Mouse (Mus musculus) liver, embryonic 15.5 days (tissue): ENCODE data around the gene Deaf1. TPM values are rescaled to one million over a fixed set of nuclear protein-coding genes. Genes with fewer than 3 reads are reported as not detected.
A peak's percentile ranks its signal among the peaks of the same experiment; 100 is the strongest.

Source experiments
- ATAC-seq: fragments of 200-750 bp; cut with Nextera tagmentation; 2 replicates; pipeline ENCODE4 v1.8.0; 2017; ENCODE audit warnings: moderate number of reproducible peaks, mild to moderate bottlenecking, moderate library complexity; ENCODE audit not compliant: insufficient read depth
- H3K27ac ChIP-seq: fragments of 300-500 bp; sonication (generic); replicated peaks from 2 replicates; pipeline ENCODE4 v1.5.1; 2015; ENCODE audit warnings: mild to moderate bottlenecking, inconsistent platforms
- H3K27me3 ChIP-seq: fragments of 300-500 bp; sonication (generic); 2 replicates; pipeline ENCODE4 v1.6.1; 2015; ENCODE audit warnings: mild to moderate bottlenecking, inconsistent platforms
- H3K36me3 ChIP-seq: fragments of 300-500 bp; sonication (generic); replicated peaks from 2 replicates; pipeline ENCODE4 v1.6.1; 2015; ENCODE audit warnings: moderate library complexity, mild to moderate bottlenecking, inconsistent platforms
- H3K4me1 ChIP-seq: fragments of 300-500 bp; sonication (generic); replicated peaks from 2 replicates; pipeline ENCODE4 v1.6.1; 2015; ENCODE audit warnings: inconsistent platforms
- H3K4me2 ChIP-seq: fragments of 300-500 bp; sonication (generic); 2 replicates; pipeline ENCODE4 v1.6.1; 2015; ENCODE audit warnings: moderate library complexity, mild to moderate bottlenecking, inconsistent platforms
- H3K4me3 ChIP-seq: fragments of 300-500 bp; sonication (generic); replicated peaks from 2 replicates; pipeline ENCODE4 v1.5.1; 2015; ENCODE audit warnings: mild to moderate bottlenecking, inconsistent platforms
- H3K9ac ChIP-seq: fragments of 300-500 bp; sonication (generic); 2 replicates; pipeline ENCODE4 v1.6.1; 2015; ENCODE audit warnings: moderate library complexity, mild to moderate bottlenecking, inconsistent platforms
- H3K9me3 ChIP-seq: fragments of 300-500 bp; sonication (generic); replicated peaks from 2 replicates; pipeline ENCODE4 v1.6.1; 2016; ENCODE audit warnings: inconsistent platforms
- WGBS: fragments of 180-500 bp; shearing (Covaris S2); methylation state at CpG from one replicate; pipeline ENCODE4 v1.1.7; 2015; ENCODE audit warnings: mixed read lengths; ENCODE audit not compliant: insufficient replicate concordance; 5-methylcytosine and 5-hydroxymethylcytosine counted together
- polyA plus RNA-seq: library from polyadenylated mRNA; unstranded; fragments of >200 nt; fragmentation: Nextera tagmentation; extraction: Ambion mirVana; gene quantifications from 2 replicates; pipeline ENCODE4 v1.2.1, GENCODE M21; 2015

Gene Deaf1
- polyA plus RNA-seq, 1 experiment from 2014 or later = 13.4 TPM

DNA sequence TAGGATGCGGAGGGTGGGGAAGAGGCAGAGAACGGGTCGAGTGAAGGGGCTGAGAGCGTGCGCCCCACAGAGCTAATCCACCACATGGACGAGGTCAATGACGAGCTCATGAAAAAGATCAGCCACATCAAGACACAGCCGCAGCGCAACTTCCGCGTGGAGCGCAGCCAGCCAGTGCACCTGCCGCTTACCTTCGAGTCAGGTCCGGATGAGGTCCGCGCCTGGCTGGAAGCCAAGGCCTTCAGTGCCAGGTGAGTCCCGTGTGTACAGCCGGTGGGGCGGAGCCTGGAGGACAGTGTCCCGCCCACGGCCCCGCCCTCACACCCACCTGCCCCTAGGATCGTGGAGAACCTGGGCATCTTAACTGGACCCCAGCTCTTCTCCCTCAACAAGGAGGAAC is 34.0 kb upstream of the Deaf1 start:
- no peak for ATAC-seq

DNA sequence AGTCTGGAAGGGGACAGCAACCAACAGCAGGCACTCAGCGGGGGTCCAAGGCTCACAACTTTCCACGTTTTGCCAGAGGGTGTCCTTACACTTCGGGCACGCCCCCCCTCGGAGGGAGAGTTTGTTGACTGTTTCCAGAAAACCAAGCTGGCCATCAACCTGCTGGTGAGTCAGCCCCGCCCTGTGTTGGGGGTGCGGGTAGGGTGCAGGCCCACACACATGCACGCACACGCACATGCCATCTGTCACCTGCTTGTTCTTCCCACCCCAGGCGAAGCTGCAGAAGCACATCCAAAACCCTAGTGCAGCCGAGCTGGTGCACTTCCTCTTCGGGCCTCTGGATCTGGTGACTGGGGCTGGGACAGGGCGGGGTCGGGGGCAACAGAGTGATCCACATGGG is 29.5 kb upstream of the Deaf1 start:
- Histone ChIP-seq H3K4me2 (no peak overlapping the region), H3K36me3 (0 out of 2 replicates have a peak, but pooled peaks cover 5% of the 10 kb centered on the region), H3K27me3 (peaks cover 45% of the 10 kb centered on the region), H3K9me3 (no peaks in the 10 kb centered on the region), H3K27ac (no peak overlapping the region), H3K4me3 (no peak overlapping the region), H3K4me1 (0 out of 2 replicates have a peak, but pooled peaks cover 6% of the 10 kb centered on the region), H3K9ac (no peak overlapping the region)
- no peak for ATAC-seq
- WGBS = 45% methylated on average over 14 of the region's 14 CpGs

More for the DNA sequence above, 34.0 kb upstream of the Deaf1 start:
- Histone ChIP-seq H3K4me3 (no peak overlapping the region), H3K36me3 (no peaks in the 10 kb centered on the region), H3K9me3 (no peaks in the 10 kb centered on the region), H3K4me2 (no peak overlapping the region), H3K27ac (no peak overlapping the region), H3K27me3 (peaks cover 36% of the 10 kb centered on the region), H3K9ac (no peak overlapping the region), H3K4me1 (peaks cover 39% of the 10 kb centered on the region)
- WGBS = 32% methylated on average over 24 of the region's 24 CpGs

GRCm38 (mm10) chr7:141355626-141356326 is 28.3 kb upstream of the Deaf1 start:
- H3K9me3 ChIP-seq = no peaks in the 10 kb centered on the region
- no peak overlapping the region for H3K27ac ChIP-seq
- WGBS = 52% methylated on average over 12 of the region's 12 CpGs
- peaks cover 35% of the 10 kb centered on the region for H3K27me3 ChIP-seq
- peaks cover 2% of the 10 kb centered on the region; the same call in 1 of the 2 replicates for H3K4me1 ChIP-seq
- H3K4me3 ChIP-seq = no peak overlapping the region
- H3K9ac ChIP-seq = no peak overlapping the region
- 0 out of 2 replicates have a peak, but pooled peaks cover 5% of the 10 kb centered on the region for H3K36me3 ChIP-seq
- no peak for ATAC-seq
- no peak overlapping the region for H3K4me2 ChIP-seq

GRCm38 (mm10) chr7:141355051-141355450 is 27.6 kb upstream of the Deaf1 start:
- no peak overlapping the region for H3K4me2 ChIP-seq
- H3K4me3 ChIP-seq = no peak overlapping the region
- no peak overlapping the region for H3K27ac ChIP-seq
- H3K9ac ChIP-seq = no peak overlapping the region
- 67% methylated on average over 8 of the region's 8 CpGs for WGBS
- H3K9me3 ChIP-seq = no peaks in the 10 kb centered on the region
- peaks cover 4% of the 10 kb centered on the region; the same call in 1 of the 2 replicates for H3K4me1 ChIP-seq
- ATAC-seq = no peak
- 0 out of 2 replicates have a peak, but pooled peaks cover 5% of the 10 kb centered on the region for H3K36me3 ChIP-seq
- peaks cover 29% of the 10 kb centered on the region for H3K27me3 ChIP-seq

- no peak for ATAC-seq
- no peak overlapping the region for H3K27ac ChIP-seq
- 57% methylated on average over 6 of the region's 6 CpGs for WGBS
Observed at GRCm38 (mm10) chr7:141351061-141351460, 23.6 kb upstream of the Deaf1 start.

DNA sequence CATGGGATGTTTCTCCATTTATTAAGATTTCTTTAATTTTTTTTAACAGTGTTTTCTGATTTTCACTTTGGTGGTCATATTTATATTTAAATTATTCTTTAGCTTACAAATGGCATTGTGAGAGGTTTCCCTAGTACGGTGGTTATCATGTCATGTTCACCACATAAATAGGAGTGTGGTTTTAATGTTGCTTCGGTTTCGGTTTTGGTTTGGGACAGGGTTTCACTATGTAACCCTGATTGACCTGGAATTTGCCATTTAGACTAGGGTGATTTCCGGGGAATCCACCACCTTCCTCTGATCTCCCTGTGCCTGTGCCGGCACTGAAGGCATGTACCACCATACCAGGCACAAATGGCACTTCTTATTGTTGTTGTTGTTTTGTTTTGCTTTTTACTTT is 17.3 kb upstream of the Deaf1 start:
- ATAC-seq = no peak
- H3K4me2 ChIP-seq = no peak overlapping the region
- WGBS = 68% methylated on average over 5 of the region's 5 CpGs

More at GRCm38 (mm10) chr7:141351061-141351460, 23.6 kb upstream of the Deaf1 start:
- H3K9ac ChIP-seq = no peak overlapping the region
- no peak overlapping the region for H3K4me2 ChIP-seq
- peaks cover 10% of the 10 kb centered on the region for H3K27me3 ChIP-seq
- H3K4me3 ChIP-seq = no peak overlapping the region
- H3K9me3 ChIP-seq = no peaks in the 10 kb centered on the region
- H3K36me3 ChIP-seq = 0 out of 2 replicates have a peak, but pooled peaks cover under 1% of the 10 kb centered on the region
- peaks cover 4% of the 10 kb centered on the region; the same call in 1 of the 2 replicates for H3K4me1 ChIP-seq

GRCm38 (mm10) chr7:141343696-141344095 is 16.2 kb upstream of the Deaf1 start:
- Histone ChIP-seq H3K9me3 (no peaks in the 10 kb centered on the region), H3K36me3 (no peaks in the 10 kb centered on the region), H3K4me3 (no peak overlapping the region), H3K27ac (no peak overlapping the region), H3K9ac (no peak overlapping the region), H3K27me3 (peaks cover 14% of the 10 kb centered on the region; the same call in 1 of the 2 replicates), H3K4me1 (peaks cover 23% of the 10 kb centered on the region), H3K4me2 (no peak overlapping the region)
- no peak for ATAC-seq
- WGBS = 55% methylated on average over 7 of the region's 7 CpGs

More for the DNA sequence above, 17.3 kb upstream of the Deaf1 start:
- H3K9me3 ChIP-seq = no peaks in the 10 kb centered on the region
- H3K4me1 ChIP-seq = 0 out of 2 replicates have a peak, but pooled peaks cover 13% of the 10 kb centered on the region
- no peaks in the 10 kb centered on the region for H3K36me3 ChIP-seq
- H3K27ac ChIP-seq = no peak overlapping the region
- H3K27me3 ChIP-seq = peaks cover 4% of the 10 kb centered on the region; the same call in 1 of the 2 replicates
- H3K4me3 ChIP-seq = no peak overlapping the region
- no peak overlapping the region for H3K9ac ChIP-seq

- no peak for ATAC-seq
- no peak overlapping the region for H3K27ac ChIP-seq
Observed at GRCm38 (mm10) chr7:141343230-141343629, 15.7 kb upstream of the Deaf1 start.

DNA sequence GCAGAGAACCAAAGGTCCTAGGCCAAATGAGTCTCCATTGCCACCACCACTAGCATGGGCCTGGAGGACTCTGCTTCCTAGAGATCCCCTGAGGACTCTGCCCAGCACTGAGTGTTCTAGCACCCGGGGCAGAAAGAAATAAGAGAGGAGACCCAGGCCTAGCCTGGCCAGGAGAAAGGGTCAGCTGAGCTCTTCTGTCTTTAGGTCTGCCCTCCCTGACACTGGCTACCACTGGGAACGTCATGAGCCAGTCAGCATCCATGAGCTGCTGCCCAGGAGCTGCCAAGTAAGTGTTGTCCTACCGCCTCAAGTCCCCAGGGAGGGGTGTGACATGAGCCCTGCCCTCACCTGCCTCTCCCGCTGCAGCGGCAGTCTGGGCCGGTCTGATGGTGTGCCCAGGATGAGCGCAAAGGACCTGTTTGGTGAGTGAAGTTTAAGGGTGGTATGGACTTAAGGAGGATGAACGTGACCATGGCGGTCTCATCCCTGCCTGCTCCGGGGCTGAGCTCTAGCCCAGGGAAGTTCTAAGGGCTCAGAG is 14.3 kb upstream of the Deaf1 start:
- Histone ChIP-seq H3K9ac (no peak overlapping the region; the same call in 1 of the 2 replicates), H3K27ac (peak overlapping the region; percentile 81; the same call in 1 of the 2 replicates)

More at GRCm38 (mm10) chr7:141343230-141343629, 15.7 kb upstream of the Deaf1 start:
- peaks cover 27% of the 10 kb centered on the region for H3K4me1 ChIP-seq
- no peak overlapping the region for H3K9ac ChIP-seq
- no peaks in the 10 kb centered on the region for H3K9me3 ChIP-seq
- no peak overlapping the region for H3K4me2 ChIP-seq
- H3K36me3 ChIP-seq = no peaks in the 10 kb centered on the region
- 42% methylated on average over 2 of the region's 2 CpGs for WGBS
- peaks cover 14% of the 10 kb centered on the region; the same call in 1 of the 2 replicates for H3K27me3 ChIP-seq
- H3K4me3 ChIP-seq = no peak overlapping the region

GRCm38 (mm10) chr7:141340476-141340875 is 13.0 kb upstream of the Deaf1 start:
- H3K4me3 ChIP-seq = no peak overlapping the region
- H3K27me3 ChIP-seq = peaks cover 14% of the 10 kb centered on the region; the same call in 1 of the 2 replicates
- ATAC-seq = peak; percentile 65
- no peaks in the 10 kb centered on the region for H3K36me3 ChIP-seq
- 67% methylated on average over 6 of the region's 6 CpGs for WGBS
- H3K27ac ChIP-seq = peak overlapping the region; percentile 81
- H3K4me2 ChIP-seq = peak overlapping the region; percentile 74
- 0 out of 2 replicates have a peak overlapping the region, but pooled peaks have one; percentile 9 for H3K9ac ChIP-seq
- no peaks in the 10 kb centered on the region for H3K9me3 ChIP-seq
- H3K4me1 ChIP-seq = peaks cover 40% of the 10 kb centered on the region

More for the DNA sequence above, 14.3 kb upstream of the Deaf1 start:
- H3K9me3 ChIP-seq = no peaks in the 10 kb centered on the region
- ATAC-seq = no peak
- WGBS = 73% methylated on average over 10 of the region's 10 CpGs
- peaks cover 40% of the 10 kb centered on the region for H3K4me1 ChIP-seq
- peaks cover 14% of the 10 kb centered on the region; the same call in 1 of the 2 replicates for H3K27me3 ChIP-seq
- no peak overlapping the region for H3K4me2 ChIP-seq
- H3K4me3 ChIP-seq = no peak overlapping the region
- H3K36me3 ChIP-seq = no peaks in the 10 kb centered on the region

DNA sequence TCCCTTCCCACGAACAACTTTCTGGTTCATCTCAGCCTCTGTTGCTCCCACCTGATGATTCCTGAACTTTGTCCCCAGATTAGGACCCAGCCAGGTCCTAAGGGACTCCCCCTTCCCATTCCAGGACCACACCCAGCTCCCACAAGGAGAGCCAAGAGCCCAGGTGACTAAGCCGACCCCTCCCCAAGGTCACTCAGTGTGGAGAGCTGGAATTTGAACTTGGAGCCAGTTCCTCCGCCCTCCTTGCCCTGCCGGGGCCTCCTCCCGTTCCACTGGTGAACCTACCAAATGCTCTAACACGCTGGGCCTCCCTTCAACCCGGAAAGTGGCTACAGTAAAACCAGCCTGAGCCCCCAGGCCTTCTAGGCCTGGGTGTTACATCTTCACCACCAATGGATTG is 12.5 kb upstream of the Deaf1 start:
- 70% methylated on average over 7 of the region's 7 CpGs for WGBS
- peak overlapping the region; percentile 81 for H3K27ac ChIP-seq
- H3K4me2 ChIP-seq = peak overlapping the region; percentile 74
- H3K4me3 ChIP-seq = peak overlapping the region; percentile 47
- ATAC-seq = no peak
- H3K9ac ChIP-seq = 0 out of 2 replicates have a peak overlapping the region, but pooled peaks have one; percentile 9
- H3K4me1 ChIP-seq = peaks cover 40% of the 10 kb centered on the region
- no peaks in the 10 kb centered on the region for H3K36me3 ChIP-seq
- H3K27me3 ChIP-seq = peaks cover 14% of the 10 kb centered on the region; the same call in 1 of the 2 replicates
- H3K9me3 ChIP-seq = no peaks in the 10 kb centered on the region
